Mouse (Mus musculus): Measurements from ENCODE around the gene Ttc29. TPM values are rescaled to one million over a fixed set of nuclear protein-coding genes. Genes with fewer than 3 reads are reported as not detected.

Gene Ttc29
- polyA plus RNA-seq, 1 experiment from 2014 or later, result 0.88 TPM

DNA sequence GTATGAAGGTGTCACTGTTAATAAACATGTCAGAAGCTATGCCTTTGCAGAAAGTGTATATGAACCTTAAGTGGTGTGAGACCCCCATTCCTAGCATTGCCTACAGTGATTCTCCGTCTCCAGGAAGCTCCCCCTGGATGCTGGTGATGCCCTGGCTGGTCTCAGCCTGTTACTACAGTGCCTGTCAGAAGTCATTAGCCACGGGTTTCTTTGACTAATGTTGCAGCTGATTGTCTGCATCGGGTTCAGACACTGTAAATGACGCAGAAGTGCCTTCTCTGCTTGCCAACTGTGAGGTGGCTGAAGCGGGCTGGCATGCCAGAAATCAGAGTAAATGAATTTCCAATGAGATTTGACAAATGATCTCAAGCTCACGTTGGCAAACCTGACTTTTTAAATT is 96.4 kb downstream of the Ttc29 start:
- H3K27ac ChIP-seq (replicated peaks; ENCODE audit: low read depth, low read length), result no peak overlapping the region
- DNase-seq (ENCODE audit: low spot score) (no peak), ATAC-seq (replicated peaks; ENCODE audit: insufficient number of reproducible peaks, low FRiP score, low TSS enrichment, low read depth) (no peak)
- H3K4me1 ChIP-seq (ENCODE audit: control insufficient read depth, insufficient read depth, low read length), result no peaks in the 10 kb centered on the region
- no peaks in the 10 kb centered on the region for H3K36me3 ChIP-seq (replicated peaks; ENCODE audit: control insufficient read depth, insufficient read depth, low read depth, low read length)
- no peak overlapping the region for H3K4me2 ChIP-seq (ENCODE audit: low read depth, low read length)
- no peak overlapping the region for H3K9ac ChIP-seq (replicated peaks; ENCODE audit: low read length)
- no peaks in the 10 kb centered on the region for H3K9me3 ChIP-seq (replicated peaks; ENCODE audit: control insufficient read depth, low read length)
- 72% methylated on average over 6 of the region's 6 CpGs for WGBS
- H3K27me3 ChIP-seq (ENCODE audit: control insufficient read depth, insufficient read depth, low read length), result no peaks in the 10 kb centered on the region
- H3K4me3 ChIP-seq (ENCODE audit: low read depth, low read length), result no peak overlapping the region

DNA sequence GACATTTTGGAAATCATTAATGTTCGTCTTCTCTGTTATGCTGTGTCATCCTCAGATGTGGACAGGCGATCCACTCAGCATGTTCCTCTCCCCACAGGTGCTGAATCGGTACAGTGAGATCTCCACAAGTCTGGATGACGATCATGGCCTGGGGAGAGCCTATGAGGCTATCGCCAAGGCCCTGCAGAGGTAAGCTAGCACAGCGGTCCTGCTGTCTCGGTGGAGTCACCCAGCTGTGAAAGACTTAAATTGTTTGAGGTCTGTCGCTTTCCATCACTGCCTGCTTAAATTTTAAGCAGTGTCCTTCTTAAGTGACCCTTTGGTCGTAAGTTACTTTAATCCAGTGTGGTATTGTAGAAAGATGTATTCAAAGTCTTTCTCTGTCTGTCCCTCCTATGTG is 102.5 kb downstream of the Ttc29 start:
- no peaks in the 10 kb centered on the region for H3K4me1 ChIP-seq (ENCODE audit: control insufficient read depth, insufficient read depth, low read length)
- H3K27ac ChIP-seq (replicated peaks; ENCODE audit: low read depth, low read length), result no peak overlapping the region
- H3K9me3 ChIP-seq (replicated peaks; ENCODE audit: control insufficient read depth, low read length), result no peaks in the 10 kb centered on the region
- H3K4me3 ChIP-seq (ENCODE audit: low read depth, low read length), result no peak overlapping the region
- 54% methylated on average over 9 of the region's 9 CpGs for whole genome bisulfite sequencing
- no peak overlapping the region for H3K9ac ChIP-seq (replicated peaks; ENCODE audit: low read length)
- no peaks in the 10 kb centered on the region for H3K27me3 ChIP-seq (ENCODE audit: control insufficient read depth, insufficient read depth, low read length)
- no peak for ATAC-seq (replicated peaks; ENCODE audit: insufficient number of reproducible peaks, low FRiP score, low TSS enrichment, low read depth)
- no peak overlapping the region for H3K4me2 ChIP-seq (ENCODE audit: low read depth, low read length)
- no peak for DNase-seq (ENCODE audit: low spot score)
- H3K36me3 ChIP-seq (replicated peaks; ENCODE audit: control insufficient read depth, insufficient read depth, low read depth, low read length), result no peaks in the 10 kb centered on the region

DNA sequence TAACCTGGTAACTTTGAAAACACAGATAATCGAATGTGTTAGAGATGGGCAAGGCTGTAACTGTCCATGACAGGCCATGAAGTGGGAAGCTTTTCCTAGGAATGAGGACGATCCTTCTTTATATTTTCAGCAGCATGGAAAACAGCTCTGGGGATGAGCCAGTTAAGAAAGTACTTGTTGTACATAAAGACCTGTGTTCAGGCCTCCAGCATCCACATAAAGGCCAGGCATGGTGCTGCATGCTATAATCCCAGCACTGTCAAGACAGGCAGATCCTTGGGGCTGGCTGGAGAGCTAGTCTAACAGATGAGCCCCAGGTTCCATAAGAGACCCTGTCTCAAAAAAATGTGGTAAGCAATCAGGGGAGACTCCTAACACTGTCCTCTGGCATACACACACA is 104.6 kb downstream of the Ttc29 start:
- ATAC-seq (replicated peaks; ENCODE audit: insufficient number of reproducible peaks, low FRiP score, low TSS enrichment, low read depth), result no peak
- Histone ChIP-seq H3K9ac (replicated peaks; ENCODE audit: low read length) (no peak overlapping the region), H3K36me3 (replicated peaks; ENCODE audit: control insufficient read depth, insufficient read depth, low read depth, low read length) (no peaks in the 10 kb centered on the region), H3K27me3 (ENCODE audit: control insufficient read depth, insufficient read depth, low read length) (no peaks in the 10 kb centered on the region), H3K9me3 (replicated peaks; ENCODE audit: control insufficient read depth, low read length) (no peaks in the 10 kb centered on the region), H3K4me1 (ENCODE audit: control insufficient read depth, insufficient read depth, low read length) (no peaks in the 10 kb centered on the region), H3K27ac (replicated peaks; ENCODE audit: low read depth, low read length) (no peak overlapping the region), H3K4me2 (ENCODE audit: low read depth, low read length) (no peak overlapping the region), H3K4me3 (ENCODE audit: low read depth, low read length) (no peak overlapping the region)
- WGBS, result 80% methylated on average over 2 of the region's 2 CpGs
- no peak for DNase-seq (ENCODE audit: low spot score)

DNA sequence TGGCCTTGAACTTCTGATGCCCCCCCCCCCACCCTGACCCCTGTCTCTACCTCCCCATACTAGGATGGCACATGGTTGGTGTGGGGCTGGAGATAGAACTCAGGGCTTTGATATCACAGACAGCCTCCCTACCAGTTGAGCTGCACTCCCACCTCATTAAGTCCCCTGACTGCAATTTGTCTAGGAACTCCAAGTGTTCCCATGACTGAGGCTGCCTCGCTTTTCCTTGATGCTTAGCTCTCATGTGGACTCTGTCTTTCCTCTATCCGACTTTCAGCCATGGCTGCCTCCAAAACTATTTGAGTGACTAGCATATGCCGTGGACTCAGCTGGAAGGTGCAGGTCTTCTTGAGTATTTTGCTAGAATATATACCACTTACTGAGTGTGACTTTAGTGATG is 110.3 kb downstream of the Ttc29 start:
- no peak overlapping the region for H3K4me2 ChIP-seq (ENCODE audit: low read depth, low read length)
- no peak overlapping the region for H3K27ac ChIP-seq (replicated peaks; ENCODE audit: low read depth, low read length)
- H3K4me3 ChIP-seq (ENCODE audit: low read depth, low read length), result no peak overlapping the region
- no peaks in the 10 kb centered on the region for H3K9me3 ChIP-seq (replicated peaks; ENCODE audit: control insufficient read depth, low read length)
- ATAC-seq (replicated peaks; ENCODE audit: insufficient number of reproducible peaks, low FRiP score, low TSS enrichment, low read depth) (no peak), DNase-seq (ENCODE audit: low spot score) (no peak)
- 90% methylated on average over 3 of the region's 3 CpGs for WGBS
- H3K4me1 ChIP-seq (ENCODE audit: control insufficient read depth, insufficient read depth, low read length), result no peaks in the 10 kb centered on the region
- no peak overlapping the region for H3K9ac ChIP-seq (replicated peaks; ENCODE audit: low read length)
- H3K27me3 ChIP-seq (ENCODE audit: control insufficient read depth, insufficient read depth, low read length), result no peaks in the 10 kb centered on the region
- no peaks in the 10 kb centered on the region for H3K36me3 ChIP-seq (replicated peaks; ENCODE audit: control insufficient read depth, insufficient read depth, low read depth, low read length)

DNA sequence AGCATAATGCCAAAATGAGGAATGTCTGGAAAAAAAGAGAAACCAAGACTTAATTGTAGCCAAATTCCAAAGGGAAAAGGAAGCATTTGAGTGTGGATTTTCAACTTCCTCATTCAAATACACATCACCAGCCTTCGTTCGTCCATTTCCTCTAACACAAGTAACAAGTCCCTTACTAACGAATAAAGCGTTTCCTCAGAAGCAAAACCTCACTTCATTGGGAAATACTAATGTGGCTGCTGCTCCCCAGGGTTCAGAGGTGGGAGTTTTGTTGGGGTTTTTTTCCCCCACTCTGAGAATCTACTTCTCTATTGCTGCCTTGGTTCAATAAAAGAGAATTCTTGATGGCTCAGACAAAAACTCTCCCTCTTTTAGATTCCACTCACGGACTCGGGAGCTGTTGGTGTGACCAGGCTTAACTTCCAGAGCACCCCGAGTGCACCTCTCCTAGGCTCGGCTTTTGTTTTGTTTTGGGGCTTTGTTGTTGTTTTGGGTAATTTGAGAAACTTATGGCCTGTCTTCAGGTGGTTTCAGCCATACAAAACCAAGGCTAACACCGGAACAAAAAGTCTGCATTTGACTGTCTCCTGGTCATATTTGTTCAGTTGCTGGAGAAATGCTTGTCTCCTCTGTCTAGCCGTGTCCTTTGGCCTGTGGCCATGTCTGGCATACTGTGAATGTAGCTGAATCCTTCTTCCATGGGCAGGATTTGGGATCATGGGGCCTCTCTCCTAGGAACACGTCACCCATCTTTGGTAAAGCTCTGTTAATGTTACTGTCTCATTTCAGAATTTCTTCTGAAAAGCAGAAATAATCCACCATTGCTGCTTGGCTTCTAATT is 127.8 kb downstream of the Ttc29 start:
- Histone ChIP-seq H3K36me3 (replicated peaks; ENCODE audit: control insufficient read depth, insufficient read depth, low read depth, low read length) (no peaks in the 10 kb centered on the region), H3K4me2 (ENCODE audit: low read depth, low read length) (no peak overlapping the region), H3K4me3 (ENCODE audit: low read depth, low read length) (no peak overlapping the region), H3K4me1 (ENCODE audit: control insufficient read depth, insufficient read depth, low read length) (no peaks in the 10 kb centered on the region), H3K27ac (replicated peaks; ENCODE audit: low read depth, low read length) (no peak overlapping the region), H3K27me3 (ENCODE audit: control insufficient read depth, insufficient read depth, low read length) (no peaks in the 10 kb centered on the region), H3K9ac (replicated peaks; ENCODE audit: low read length) (no peak overlapping the region), H3K9me3 (replicated peaks; ENCODE audit: control insufficient read depth, low read length) (no peaks in the 10 kb centered on the region)
- ATAC-seq (replicated peaks; ENCODE audit: insufficient number of reproducible peaks, low FRiP score, low TSS enrichment, low read depth) (no peak), DNase-seq (ENCODE audit: low spot score) (no peak)
- 59% methylated on average over 11 of the region's 11 CpGs for WGBS

DNA sequence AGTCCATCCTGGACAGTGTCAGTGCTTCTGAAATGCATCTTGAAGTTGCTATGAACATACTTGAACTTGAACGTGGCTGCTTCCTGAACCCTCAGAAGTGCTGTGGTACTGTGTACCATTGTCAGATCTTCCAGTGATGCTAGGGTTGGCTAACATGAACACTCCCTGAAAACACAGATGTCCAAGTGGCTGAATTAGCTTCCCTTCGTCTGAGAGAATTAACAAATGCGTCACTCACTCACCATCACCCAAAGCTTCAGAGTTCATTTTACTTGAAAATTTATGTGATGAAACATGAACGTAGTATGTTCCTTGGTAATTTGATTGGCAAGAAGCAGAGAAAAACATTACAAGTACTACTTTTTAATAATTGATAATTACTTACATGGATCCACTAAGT is 129.1 kb downstream of the Ttc29 start:
- Histone ChIP-seq H3K4me3 (ENCODE audit: low read depth, low read length) (no peak overlapping the region), H3K4me1 (ENCODE audit: control insufficient read depth, insufficient read depth, low read length) (no peaks in the 10 kb centered on the region), H3K27me3 (ENCODE audit: control insufficient read depth, insufficient read depth, low read length) (no peaks in the 10 kb centered on the region), H3K27ac (replicated peaks; ENCODE audit: low read depth, low read length) (no peak overlapping the region), H3K9ac (replicated peaks; ENCODE audit: low read length) (no peak overlapping the region), H3K9me3 (replicated peaks; ENCODE audit: control insufficient read depth, low read length) (no peaks in the 10 kb centered on the region), H3K36me3 (replicated peaks; ENCODE audit: control insufficient read depth, insufficient read depth, low read depth, low read length) (no peaks in the 10 kb centered on the region), H3K4me2 (ENCODE audit: low read depth, low read length) (no peak overlapping the region)
- ATAC-seq (replicated peaks; ENCODE audit: insufficient number of reproducible peaks, low FRiP score, low TSS enrichment, low read depth) (no peak), DNase-seq (ENCODE audit: low spot score) (no peak)
- 74% methylated on average over 4 of the region's 4 CpGs for WGBS

DNA sequence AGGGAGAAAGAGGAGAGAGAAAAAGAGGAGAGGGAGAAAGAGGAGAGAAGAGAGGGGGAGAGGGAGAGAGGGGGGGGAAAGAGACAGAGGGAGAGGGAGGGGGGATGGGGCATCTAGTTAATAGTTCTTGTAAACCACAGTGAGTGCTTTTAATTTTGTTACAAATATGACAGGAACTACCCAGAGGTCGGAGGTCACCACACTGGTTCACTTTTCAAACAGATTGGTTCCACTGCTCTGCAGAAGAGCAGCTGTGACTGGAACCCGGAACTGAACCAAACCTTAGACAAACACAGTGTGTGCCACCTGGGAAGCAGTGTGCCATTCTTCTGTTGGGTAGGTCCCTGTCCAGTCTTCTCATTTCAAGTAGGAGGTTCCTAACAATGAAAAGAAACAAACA is 130.9 kb downstream of the Ttc29 start:
- Histone ChIP-seq H3K27me3 (ENCODE audit: control insufficient read depth, insufficient read depth, low read length) (no peaks in the 10 kb centered on the region), H3K4me2 (ENCODE audit: low read depth, low read length) (no peak overlapping the region), H3K27ac (replicated peaks; ENCODE audit: low read depth, low read length) (no peak overlapping the region), H3K4me3 (ENCODE audit: low read depth, low read length) (no peak overlapping the region), H3K9ac (replicated peaks; ENCODE audit: low read length) (no peak overlapping the region), H3K36me3 (replicated peaks; ENCODE audit: control insufficient read depth, insufficient read depth, low read depth, low read length) (no peaks in the 10 kb centered on the region), H3K9me3 (replicated peaks; ENCODE audit: control insufficient read depth, low read length) (no peaks in the 10 kb centered on the region), H3K4me1 (ENCODE audit: control insufficient read depth, insufficient read depth, low read length) (no peaks in the 10 kb centered on the region)
- no peak for ATAC-seq (replicated peaks; ENCODE audit: insufficient number of reproducible peaks, low FRiP score, low TSS enrichment, low read depth)
- DNase-seq (ENCODE audit: low spot score), result peak; percentile 57
- 38% methylated on average over 2 of the region's 2 CpGs for WGBS

DNA sequence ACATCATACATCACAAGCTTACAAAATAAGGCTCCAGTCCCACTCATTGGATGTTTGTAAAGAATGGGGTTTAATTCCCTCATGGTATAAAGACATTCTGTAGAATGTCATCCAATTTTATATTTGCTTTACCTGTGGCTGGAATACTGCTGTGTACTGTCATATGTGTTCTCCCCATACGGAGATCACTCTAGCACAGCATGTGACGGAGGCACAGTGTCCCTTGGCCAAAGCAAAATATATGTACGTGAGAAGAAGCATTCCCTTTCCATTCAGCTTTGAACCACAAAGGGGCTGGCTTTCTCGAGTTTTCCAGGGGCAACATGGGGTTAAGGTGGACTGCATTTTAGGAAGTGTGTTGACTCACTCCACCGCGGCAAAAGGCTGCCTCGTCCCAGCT is 132.6 kb downstream of the Ttc29 start:
- no peaks in the 10 kb centered on the region for H3K4me1 ChIP-seq (ENCODE audit: control insufficient read depth, insufficient read depth, low read length)
- H3K27me3 ChIP-seq (ENCODE audit: control insufficient read depth, insufficient read depth, low read length), result no peaks in the 10 kb centered on the region
- no peaks in the 10 kb centered on the region for H3K36me3 ChIP-seq (replicated peaks; ENCODE audit: control insufficient read depth, insufficient read depth, low read depth, low read length)
- no peak overlapping the region for H3K27ac ChIP-seq (replicated peaks; ENCODE audit: low read depth, low read length)
- H3K4me3 ChIP-seq (ENCODE audit: low read depth, low read length), result no peak overlapping the region
- H3K9me3 ChIP-seq (replicated peaks; ENCODE audit: control insufficient read depth, low read length), result no peaks in the 10 kb centered on the region
- DNase-seq (ENCODE audit: low spot score) (no peak), ATAC-seq (replicated peaks; ENCODE audit: insufficient number of reproducible peaks, low FRiP score, low TSS enrichment, low read depth) (no peak)
- 40% methylated on average over 7 of the region's 7 CpGs for WGBS
- H3K4me2 ChIP-seq (ENCODE audit: low read depth, low read length), result no peak overlapping the region
- no peak overlapping the region for H3K9ac ChIP-seq (replicated peaks; ENCODE audit: low read length)
